Mouse (Mus musculus): ENCODE results near the gene Hist1h2an.

GRCm38 (mm10) chr13:21752356-21752755 is 34.7 kb downstream of the Hist1h2an start:
- no peak for TF ChIP-seq CTCF (IDR thresholded peaks at IDR 0.05; ENCODE audit: control insufficient read depth, insufficient read depth, low read length)
- no peak for TF ChIP-seq POLR2A (IDR thresholded peaks at IDR 0.05; ENCODE audit: borderline replicate concordance, control insufficient read depth, low read depth, low read length)
